Mouse (Mus musculus) hindbrain, embryonic 13.5 days (tissue): ENCODE measurements around the gene Men1. TPM values are rescaled to one million over a fixed set of nuclear protein-coding genes. Genes with fewer than 3 reads are reported as not detected.
A peak's percentile ranks its signal among the peaks of the same experiment; 100 is the strongest.

Experiments
- ATAC-seq: fragments of 200-750 bp; cut with Nextera tagmentation; 2 replicates; pipeline ENCODE4 v1.8.0; 2017; ENCODE audit warnings: moderate TSS enrichment; ENCODE audit not compliant: low FRiP score
- H3K27ac ChIP-seq: fragments of 300-500 bp; sonication (generic); 2 replicates; pipeline ENCODE4 v1.5.1; 2015; ENCODE audit warnings: inconsistent platforms, mild to moderate bottlenecking, moderate library complexity
- H3K27me3 ChIP-seq: fragments of 300-500 bp; sonication (generic); 2 replicates; pipeline ENCODE4 v1.6.1; 2015; ENCODE audit warnings: mild to moderate bottlenecking, inconsistent platforms
- H3K36me3 ChIP-seq: fragments of 300-500 bp; sonication (generic); 2 replicates; pipeline ENCODE4 v1.6.1; 2015; ENCODE audit warnings: mild to moderate bottlenecking, inconsistent platforms
- H3K4me1 ChIP-seq: fragments of 300-500 bp; sonication (generic); replicated peaks from 2 replicates; pipeline ENCODE4 v1.6.1; 2015; ENCODE audit warnings: inconsistent platforms
- H3K4me2 ChIP-seq: fragments of 300-500 bp; sonication (generic); 2 replicates; pipeline ENCODE4 v1.6.1; 2015; ENCODE audit warnings: inconsistent platforms, mild to moderate bottlenecking, moderate library complexity
- H3K4me3 ChIP-seq: fragments of 300-500 bp; sonication (generic); 2 replicates; pipeline ENCODE4 v1.5.1; 2015; ENCODE audit warnings: mild to moderate bottlenecking, inconsistent platforms
- H3K9ac ChIP-seq: fragments of 300-500 bp; sonication (generic); 2 replicates; pipeline ENCODE4 v1.6.1; 2015; ENCODE audit warnings: mild to moderate bottlenecking, inconsistent platforms
- H3K9me3 ChIP-seq: fragments of 300-500 bp; sonication (generic); 2 replicates; pipeline ENCODE4 v1.6.1; 2016; ENCODE audit warnings: inconsistent platforms
- WGBS: fragments of 180-500 bp; shearing (Covaris S2); methylation state at CpG from one replicate; pipeline ENCODE4 v1.1.7; 2015; 5-methylcytosine and 5-hydroxymethylcytosine counted together
- polyA plus RNA-seq: library from polyadenylated mRNA; unstranded; fragments of >200 nt; fragmentation: Nextera tagmentation; extraction: Ambion mirVana; gene quantifications from 2 replicates; pipeline ENCODE4 v1.2.1, GENCODE M21; 2015

The Men1 gene
- polyA plus RNA-seq, 1 experiment from 2014 or later, result 73.8 TPM

GRCm38 (mm10) chr19:6361291-6361690 is 26.5 kb downstream of the Men1 start:
- Histone ChIP-seq H3K9me3 (no peaks in the 10 kb centered on the region), H3K9ac (no peak overlapping the region), H3K4me1 (peaks cover 20% of the 10 kb centered on the region), H3K27me3 (no peaks in the 10 kb centered on the region), H3K36me3 (peaks cover 12% of the 10 kb centered on the region), H3K4me2 (no peak overlapping the region), H3K4me3 (no peak overlapping the region), H3K27ac (no peak overlapping the region)
- WGBS, result 94% methylated on average over 3 of the region's 3 CpGs
- ATAC-seq, result no peak

GRCm38 (mm10) chr19:6363091-6363410 is 28.3 kb downstream of the Men1 start:
- Histone ChIP-seq H3K27me3 (no peaks in the 10 kb centered on the region), H3K36me3 (peaks cover 30% of the 10 kb centered on the region), H3K4me1 (peaks cover 33% of the 10 kb centered on the region), H3K9me3 (no peaks in the 10 kb centered on the region), H3K27ac (peak overlapping the region; percentile 99), H3K4me3 (peak overlapping the region; percentile 91), H3K4me2 (peak overlapping the region; percentile 60), H3K9ac (peak overlapping the region; percentile 60; the same call in 1 of the 2 replicates)
- no peak for ATAC-seq
- WGBS, result under 1% methylated on average over 11 of the region's 11 CpGs

GRCm38 (mm10) chr19:6363411-6364240 is 28.8 kb downstream of the Men1 start, which contains the start of gene Sf1:
Sf1 (plus strand) TSS chr19:6363690.
- H3K27ac ChIP-seq, result peak within 1 kb of the TSS; percentile 99
- peaks cover 35% of the 10 kb centered on the region for H3K36me3 ChIP-seq
- H3K4me2 ChIP-seq, result peak within 1 kb of the TSS; percentile 77
- ATAC-seq, result peak; percentile 99
- H3K9ac ChIP-seq, result peak within 1 kb of the TSS; percentile 98
- no peaks in the 10 kb centered on the region for H3K27me3 ChIP-seq
- peaks cover 33% of the 10 kb centered on the region for H3K4me1 ChIP-seq
- 1% methylated on average over 85 of the region's 85 CpGs for WGBS
- H3K9me3 ChIP-seq, result no peaks in the 10 kb centered on the region
- peak within 1 kb of the TSS; percentile 91 for H3K4me3 ChIP-seq

- Histone ChIP-seq H3K9me3 (no peaks in the 10 kb centered on the region), H3K27me3 (no peaks in the 10 kb centered on the region), H3K4me1 (peaks cover 33% of the 10 kb centered on the region), H3K4me3 (peak overlapping the region; percentile 91), H3K27ac (peak overlapping the region; percentile 99), H3K4me2 (peak overlapping the region; percentile 77), H3K36me3 (peaks cover 41% of the 10 kb centered on the region), H3K9ac (peak overlapping the region; percentile 98)
- under 1% methylated on average over 54 of the region's 55 CpGs for WGBS
- no peak for ATAC-seq
Measured at GRCm38 (mm10) chr19:6364317-6364725, 29.5 kb downstream of the Men1 start.

DNA sequence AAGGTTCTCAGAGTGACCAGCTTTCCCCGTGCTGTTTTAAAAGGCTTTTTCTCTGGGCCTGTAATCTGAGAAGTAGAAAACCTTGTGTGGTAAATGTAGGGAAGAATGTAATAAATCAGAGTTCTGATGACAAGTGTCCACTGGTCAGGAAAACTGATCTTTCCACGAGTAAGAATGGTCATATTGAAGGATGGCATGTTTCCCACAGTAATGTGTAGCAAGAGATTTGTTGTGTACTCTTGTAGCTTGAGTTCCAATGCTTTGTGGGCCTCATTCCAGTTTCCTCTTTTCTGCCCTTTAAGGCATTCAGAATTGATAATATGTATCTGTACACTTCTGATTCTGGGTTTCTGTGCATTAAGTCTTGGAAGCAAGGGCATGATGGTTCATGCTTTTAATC is 30.1 kb downstream of the Men1 start:
- peak overlapping the region; percentile 77 for H3K4me2 ChIP-seq
- peaks cover 33% of the 10 kb centered on the region for H3K4me1 ChIP-seq
- H3K4me3 ChIP-seq, result peak overlapping the region; percentile 91
- peak overlapping the region; percentile 99; the same call in 1 of the 2 replicates for H3K27ac ChIP-seq
- 7% methylated on average over 2 of the region's 2 CpGs for WGBS
- ATAC-seq, result no peak
- no peaks in the 10 kb centered on the region for H3K9me3 ChIP-seq
- H3K36me3 ChIP-seq, result peaks cover 46% of the 10 kb centered on the region
- H3K9ac ChIP-seq, result peak overlapping the region; percentile 98
- no peaks in the 10 kb centered on the region for H3K27me3 ChIP-seq

DNA sequence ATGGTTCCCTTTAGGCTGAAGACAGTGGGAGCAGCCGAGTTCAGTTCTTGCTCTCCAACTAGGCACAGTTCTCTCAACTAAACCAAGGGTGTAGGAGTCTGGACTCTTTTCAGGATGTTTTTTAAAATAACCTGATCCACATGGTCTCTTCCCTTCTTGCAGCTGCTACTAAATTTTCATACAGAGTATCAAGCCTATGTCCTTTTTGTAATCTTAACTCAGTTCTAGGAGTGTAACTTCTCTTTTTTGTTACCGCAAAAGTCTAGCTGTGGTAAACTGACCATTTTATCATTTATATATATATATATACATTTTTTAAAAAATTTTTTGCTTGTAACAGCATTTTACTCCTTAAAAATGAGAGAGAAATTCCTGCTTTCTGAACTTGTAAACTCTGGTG is 35.4 kb downstream of the Men1 start:
- Histone ChIP-seq H3K4me2 (no peak overlapping the region), H3K36me3 (peaks cover 94% of the 10 kb centered on the region), H3K27me3 (no peaks in the 10 kb centered on the region), H3K9me3 (no peaks in the 10 kb centered on the region), H3K9ac (no peak overlapping the region), H3K4me1 (peaks cover 20% of the 10 kb centered on the region), H3K27ac (no peak overlapping the region), H3K4me3 (no peak overlapping the region)
- ATAC-seq, result no peak
- 93% methylated on average over 2 of the region's 2 CpGs for WGBS

DNA sequence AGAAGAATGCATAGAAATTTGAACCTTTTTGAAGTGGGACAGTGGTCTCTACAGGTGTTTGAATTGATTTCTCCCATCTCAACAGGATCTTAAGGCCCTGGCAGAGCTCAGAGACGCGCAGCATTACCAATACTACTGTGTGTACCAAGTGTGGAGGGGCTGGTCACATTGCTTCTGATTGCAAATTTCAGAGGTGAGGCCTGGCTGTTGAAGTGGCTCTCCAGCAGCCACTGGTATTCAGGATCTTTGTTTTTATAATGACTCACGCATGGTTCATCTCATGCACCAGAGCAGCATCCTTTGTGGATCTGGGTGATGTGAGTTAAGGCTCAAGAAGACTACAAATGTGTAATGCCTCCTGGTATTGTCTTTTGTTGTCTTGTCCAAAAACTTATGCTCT is 37.7 kb downstream of the Men1 start:
- Histone ChIP-seq H3K4me2 (no peak overlapping the region), H3K4me3 (no peak overlapping the region), H3K9ac (no peak overlapping the region), H3K4me1 (peaks cover 11% of the 10 kb centered on the region), H3K36me3 (peaks cover 97% of the 10 kb centered on the region), H3K27ac (no peak overlapping the region), H3K9me3 (no peaks in the 10 kb centered on the region), H3K27me3 (no peaks in the 10 kb centered on the region)
- 93% methylated on average over 3 of the region's 3 CpGs for WGBS
- no peak for ATAC-seq

DNA sequence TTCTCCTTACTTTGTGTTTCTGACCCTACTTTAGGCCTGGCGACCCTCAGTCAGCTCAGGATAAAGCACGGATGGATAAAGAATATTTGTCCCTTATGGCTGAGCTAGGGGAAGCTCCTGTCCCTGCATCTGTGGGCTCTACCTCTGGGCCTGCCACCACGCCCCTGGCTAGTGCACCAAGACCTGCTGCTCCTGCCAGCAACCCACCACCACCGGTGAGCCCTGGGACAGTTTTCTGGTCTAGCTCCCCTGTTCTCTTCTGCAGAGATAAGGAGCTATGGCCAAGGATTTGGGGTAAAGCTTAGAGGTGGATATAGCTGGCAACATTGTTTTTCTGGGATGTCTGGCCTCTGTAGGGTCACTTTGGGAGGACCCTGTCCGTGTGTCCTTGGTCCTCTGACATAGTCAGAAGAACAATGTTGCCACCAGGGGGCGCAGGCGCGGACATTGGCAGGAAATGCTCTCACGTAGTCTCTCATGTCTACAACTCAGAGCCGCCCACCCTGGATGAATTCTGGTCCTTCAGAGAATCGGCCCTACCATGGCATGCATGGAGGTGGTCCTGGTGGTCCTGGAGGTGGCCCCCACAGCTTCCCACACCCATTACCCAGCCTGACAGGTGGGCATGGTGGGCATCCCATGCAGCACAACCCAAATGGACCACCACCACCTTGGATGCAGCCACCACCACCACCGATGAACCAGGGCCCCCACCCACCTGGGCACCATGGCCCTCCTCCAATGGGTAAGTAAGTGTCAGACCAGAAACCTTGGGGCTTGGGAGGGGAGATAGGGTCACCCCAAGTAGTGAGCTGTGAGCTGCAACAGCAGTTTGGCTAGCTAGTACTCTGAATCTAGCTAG is 39.0 kb downstream of the Men1 start:
- Histone ChIP-seq H3K27me3 (no peaks in the 10 kb centered on the region), H3K9me3 (no peaks in the 10 kb centered on the region), H3K36me3 (peaks cover 97% of the 10 kb centered on the region), H3K9ac (no peak overlapping the region), H3K4me3 (no peak overlapping the region), H3K4me2 (no peak overlapping the region), H3K27ac (no peak overlapping the region), H3K4me1 (peaks cover 12% of the 10 kb centered on the region)
- peak; percentile 43; the same call in 1 of the 2 replicates for ATAC-seq
- WGBS, result 68% methylated on average over 12 of the region's 12 CpGs

- Histone ChIP-seq H3K4me1 (peaks cover 12% of the 10 kb centered on the region), H3K27ac (no peak overlapping the region), H3K27me3 (no peaks in the 10 kb centered on the region), H3K4me3 (no peak overlapping the region), H3K9me3 (no peaks in the 10 kb centered on the region), H3K9ac (no peak overlapping the region), H3K36me3 (peaks cover 98% of the 10 kb centered on the region), H3K4me2 (no peak overlapping the region)
- 99% methylated on average over 10 of the region's 10 CpGs for WGBS
- no peak for ATAC-seq
Measured at GRCm38 (mm10) chr19:6374571-6374970, 39.8 kb downstream of the Men1 start.

DNA sequence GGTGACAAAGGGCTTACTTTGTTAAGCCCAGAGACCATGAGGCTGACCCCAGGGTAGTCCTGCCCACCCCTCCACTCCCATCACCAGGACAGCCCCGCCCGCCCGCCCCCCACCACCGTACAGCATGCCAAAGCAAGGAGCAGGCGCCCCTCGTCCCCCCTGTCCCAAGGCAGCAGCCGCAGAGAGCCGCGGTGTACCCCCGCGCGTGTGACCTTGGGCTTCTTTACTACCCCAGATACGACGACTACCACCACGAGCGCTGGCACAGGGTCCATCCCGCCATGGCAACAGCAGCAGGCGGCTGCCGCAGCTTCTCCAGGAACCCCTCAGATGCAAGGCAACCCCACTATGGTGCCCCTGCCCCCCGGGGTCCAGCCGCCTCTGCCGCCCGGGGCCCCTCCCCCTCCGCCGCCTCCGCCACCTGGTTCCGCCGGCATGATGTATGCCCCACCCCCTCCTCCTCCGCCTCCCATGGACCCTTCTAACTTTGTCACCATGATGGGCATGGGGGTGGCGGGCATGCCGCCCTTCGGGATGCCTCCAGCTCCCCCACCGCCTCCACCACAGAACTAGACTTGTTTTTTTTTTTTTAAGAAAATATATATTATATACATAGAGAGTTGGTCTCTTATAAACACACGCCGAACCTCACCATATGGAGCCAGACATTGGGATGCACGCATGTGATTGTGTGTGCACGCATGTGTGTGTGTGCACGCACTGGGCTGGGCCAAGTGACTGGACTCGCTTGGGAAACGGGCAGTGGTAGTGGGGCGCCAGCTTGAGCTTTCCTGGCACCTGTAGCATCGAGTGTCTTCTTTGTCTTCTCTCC is 40.9 kb downstream of the Men1 start:
- H3K9me3 ChIP-seq, result no peaks in the 10 kb centered on the region
- ATAC-seq, result peak; percentile 22; the same call in 1 of the 2 replicates
- WGBS, result 87% methylated on average over 40 of the region's 42 CpGs

DNA sequence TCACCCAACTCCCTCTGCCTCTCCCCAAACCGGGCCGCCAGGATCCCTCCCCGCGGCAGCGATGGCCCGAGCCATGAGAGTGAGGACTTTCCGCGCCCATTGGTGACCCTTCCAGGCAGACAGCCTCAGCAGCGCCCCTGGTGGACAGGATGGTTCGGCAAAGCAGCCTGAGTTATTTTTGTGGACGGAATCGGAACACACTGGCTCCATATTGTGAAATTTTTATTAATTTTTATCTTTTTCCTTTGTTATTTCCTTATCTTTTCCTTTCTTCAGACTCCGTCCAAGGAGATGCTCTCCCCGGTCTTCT is 41.4 kb downstream of the Men1 start:
- H3K36me3 ChIP-seq, result peaks cover 86% of the 10 kb centered on the region
- H3K9me3 ChIP-seq, result no peaks in the 10 kb centered on the region
- no peak overlapping the region for H3K4me2 ChIP-seq
- no peaks in the 10 kb centered on the region for H3K27me3 ChIP-seq
- no peak overlapping the region for H3K9ac ChIP-seq
- ATAC-seq, result no peak
- peaks cover 12% of the 10 kb centered on the region for H3K4me1 ChIP-seq
- 72% methylated on average over 14 of the region's 14 CpGs for WGBS
- H3K4me3 ChIP-seq, result no peak overlapping the region
- no peak overlapping the region for H3K27ac ChIP-seq

More for the DNA sequence above, 40.9 kb downstream of the Men1 start:
- no peak overlapping the region for H3K27ac ChIP-seq
- H3K36me3 ChIP-seq, result peaks cover 89% of the 10 kb centered on the region
- no peak overlapping the region for H3K9ac ChIP-seq
- H3K4me3 ChIP-seq, result no peak overlapping the region
- peaks cover 12% of the 10 kb centered on the region for H3K4me1 ChIP-seq
- no peaks in the 10 kb centered on the region for H3K27me3 ChIP-seq
- no peak overlapping the region for H3K4me2 ChIP-seq

DNA sequence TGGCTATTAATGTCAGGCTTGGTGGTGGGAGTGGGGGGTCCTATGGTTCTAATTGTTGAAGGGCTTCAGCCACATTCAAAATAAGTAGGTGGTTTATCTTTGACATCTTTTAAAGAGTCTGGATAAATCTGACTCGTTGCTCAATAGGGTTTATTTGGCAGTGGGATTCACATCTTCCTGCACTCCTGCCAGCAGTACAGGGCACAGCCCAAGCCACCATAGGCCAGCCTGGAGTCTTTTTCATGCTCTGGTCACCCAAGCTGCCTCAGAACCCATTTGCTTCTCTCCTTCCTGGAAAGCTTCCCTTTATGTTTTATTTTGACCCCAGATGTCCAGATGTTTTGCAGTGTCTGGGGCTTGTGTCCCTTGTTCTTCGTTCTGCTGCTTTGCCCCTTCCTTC is 41.9 kb downstream of the Men1 start:
- Histone ChIP-seq H3K4me3 (no peak overlapping the region), H3K27ac (peak overlapping the region; percentile 46), H3K36me3 (peaks cover 82% of the 10 kb centered on the region), H3K9ac (no peak overlapping the region), H3K4me2 (no peak overlapping the region), H3K4me1 (peaks cover 12% of the 10 kb centered on the region), H3K27me3 (no peaks in the 10 kb centered on the region), H3K9me3 (no peaks in the 10 kb centered on the region)
- WGBS, result 86% methylated on average over 2 of the region's 2 CpGs
- no peak for ATAC-seq
